Mouse (Mus musculus) neural tube, embryonic 12.5 days (tissue): ENCODE measurements around the gene Gdf15. TPM values are rescaled to one million over a fixed set of nuclear protein-coding genes. Genes with fewer than 3 reads are reported as not detected.

Experiments used
- ATAC-seq: fragments of 200-750 bp; cut with Nextera tagmentation; 2 replicates; pipeline ENCODE4 v1.8.0; 2017; ENCODE audit warnings: low read depth, mild to moderate bottlenecking, moderate TSS enrichment, moderate library complexity; ENCODE audit not compliant: low FRiP score
- H3K27ac ChIP-seq: fragments of 300-500 bp; sonication (generic); 2 replicates; pipeline ENCODE4 v1.5.1; 2016
- H3K27me3 ChIP-seq: fragments of 300-500 bp; sonication (generic); replicated peaks from 2 replicates; pipeline ENCODE4 v1.6.1; 2016; ENCODE audit warnings: mild to moderate bottlenecking
- H3K36me3 ChIP-seq: fragments of 300-500 bp; sonication (generic); 2 replicates; pipeline ENCODE4 v1.6.1; 2016; ENCODE audit warnings: mild to moderate bottlenecking
- H3K4me1 ChIP-seq: fragments of 300-500 bp; sonication (generic); 2 replicates; pipeline ENCODE4 v1.6.1; 2016
- H3K4me2 ChIP-seq: fragments of 300-500 bp; sonication (generic); replicated peaks from 2 replicates; pipeline ENCODE4 v1.6.1; 2016; ENCODE audit warnings: mild to moderate bottlenecking
- H3K4me3 ChIP-seq: fragments of 300-500 bp; sonication (generic); 2 replicates; pipeline ENCODE4 v1.5.1; 2016
- H3K9ac ChIP-seq: fragments of 300-500 bp; sonication (generic); 2 replicates; pipeline ENCODE4 v1.6.1; 2016; ENCODE audit warnings: mild to moderate bottlenecking
- H3K9me3 ChIP-seq: fragments of 300-500 bp; sonication (generic); 2 replicates; pipeline ENCODE4 v1.6.1; 2016; ENCODE audit warnings: mild to moderate bottlenecking
- WGBS: fragments of 180-500 bp; shearing (Covaris S2); methylation state at CpG from one replicate; pipeline ENCODE4 v1.1.7; 2016; 5-methylcytosine and 5-hydroxymethylcytosine counted together
- polyA plus RNA-seq: library from polyadenylated mRNA; unstranded; fragments of >200 nt; fragmentation: Nextera tagmentation; extraction: Ambion mirVana; gene quantifications from 2 replicates; pipeline ENCODE4 v1.2.1, GENCODE M21; 2016

Gdf15 gene
- polyA plus RNA-seq, 1 experiment from 2014 or later, result not detected

DNA sequence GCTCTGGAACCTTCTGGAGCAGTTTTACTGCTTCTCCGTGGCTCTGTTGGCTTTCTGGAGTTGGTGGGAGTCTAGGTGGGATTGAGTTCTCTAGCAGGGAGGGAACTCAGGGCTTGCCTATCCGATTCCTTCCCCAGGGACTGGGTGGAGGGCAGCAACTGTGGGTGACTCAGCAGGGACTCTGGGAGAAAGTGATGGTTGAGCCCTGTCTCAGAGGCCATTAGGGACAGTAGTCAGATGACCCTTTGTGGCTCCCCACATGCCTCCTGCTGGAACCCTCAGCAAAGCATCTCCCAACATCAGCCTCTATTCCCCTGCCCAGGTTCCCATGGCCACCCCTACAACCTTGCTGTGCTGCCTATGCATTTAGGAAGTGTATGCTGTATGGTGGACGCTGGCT lies 10.8 kb upstream of the Gdf15 start:
- Histone ChIP-seq H3K9ac (no peak overlapping the region), H3K36me3 (no peaks in the 10 kb centered on the region), H3K4me2 (no peak overlapping the region), H3K27ac (no peak overlapping the region), H3K27me3 (no peaks in the 10 kb centered on the region), H3K9me3 (no peaks in the 10 kb centered on the region), H3K4me1 (peaks cover 29% of the 10 kb centered on the region), H3K4me3 (no peak overlapping the region)
- WGBS, result 66% methylated on average over 3 of the region's 3 CpGs
- no peak for ATAC-seq

DNA sequence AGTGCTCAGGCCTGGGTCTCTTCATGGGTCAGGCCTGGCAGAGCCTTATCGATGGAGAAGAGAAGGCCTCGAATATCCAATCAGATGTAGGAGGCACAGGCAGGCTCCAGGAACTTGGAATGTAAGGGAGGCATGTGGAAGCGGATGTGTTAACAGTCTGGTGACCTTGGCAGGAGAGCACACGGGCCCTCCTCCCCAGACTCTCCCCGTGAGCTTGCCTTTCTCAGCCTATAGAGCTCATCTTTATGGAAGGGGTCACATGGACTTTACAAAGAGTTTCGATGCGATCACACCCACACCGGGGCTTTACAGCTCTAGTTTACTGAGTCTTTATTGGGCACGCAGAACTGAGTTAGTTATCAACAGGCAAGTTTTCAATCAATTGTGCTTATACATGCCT lies 6.5 kb upstream of the Gdf15 start:
- H3K27ac ChIP-seq, result no peak overlapping the region
- ATAC-seq, result no peak
- 69% methylated on average over 9 of the region's 9 CpGs for WGBS
- H3K27me3 ChIP-seq, result no peaks in the 10 kb centered on the region
- H3K9ac ChIP-seq, result no peak overlapping the region
- no peak overlapping the region for H3K4me2 ChIP-seq
- no peaks in the 10 kb centered on the region for H3K4me1 ChIP-seq
- H3K4me3 ChIP-seq, result no peak overlapping the region
- H3K36me3 ChIP-seq, result no peaks in the 10 kb centered on the region
- no peaks in the 10 kb centered on the region for H3K9me3 ChIP-seq

DNA sequence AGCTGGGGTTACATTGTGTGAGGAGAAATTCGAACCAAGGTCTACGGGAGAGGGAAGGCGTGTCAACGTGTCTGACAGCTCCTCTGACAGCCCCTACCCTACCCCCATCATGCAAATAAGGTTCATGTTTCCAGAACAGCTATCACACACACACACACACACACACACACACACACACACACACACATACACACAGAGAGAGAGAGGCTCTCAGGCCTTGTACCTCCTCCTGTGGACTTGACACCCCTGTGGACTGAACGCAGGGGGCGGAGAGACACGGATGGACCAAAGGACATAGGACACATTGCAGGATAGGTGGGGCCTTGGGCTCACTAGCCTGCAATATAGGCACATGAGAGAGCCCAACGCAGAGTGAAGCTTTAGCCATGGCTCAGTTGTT lies 4.6 kb upstream of the Gdf15 start:
- Histone ChIP-seq H3K4me3 (no peak overlapping the region), H3K27me3 (no peaks in the 10 kb centered on the region; the same call in 1 of the 2 replicates)

DNA sequence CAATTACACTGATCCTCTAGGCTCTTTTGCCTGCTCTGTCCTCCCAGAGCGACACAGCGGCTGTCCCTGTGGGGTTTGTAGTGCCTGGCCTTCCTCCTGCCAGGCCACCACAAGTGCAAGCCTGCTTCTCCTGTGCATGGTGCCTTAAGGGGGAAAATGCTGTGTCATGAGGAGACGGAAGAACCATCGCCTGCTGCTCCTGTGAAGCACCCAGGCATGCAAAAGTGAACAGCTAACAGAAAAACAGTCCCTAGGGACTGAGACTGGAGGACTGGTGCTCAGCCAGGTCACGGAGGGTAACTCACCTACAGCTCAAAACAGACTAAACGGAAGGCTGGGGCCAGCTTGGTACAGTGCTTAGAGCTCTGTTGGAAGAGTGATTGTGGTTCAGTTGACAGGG lies 3.3 kb upstream of the Gdf15 start:
- Histone ChIP-seq H3K4me3 (no peak overlapping the region), H3K27ac (no peak overlapping the region)

More for the DNA sequence above, 4.6 kb upstream of the Gdf15 start:
- Histone ChIP-seq H3K9ac (no peak overlapping the region), H3K9me3 (no peaks in the 10 kb centered on the region), H3K36me3 (no peaks in the 10 kb centered on the region), H3K4me1 (no peaks in the 10 kb centered on the region), H3K4me2 (no peak overlapping the region), H3K27ac (no peak overlapping the region)
- ATAC-seq, result no peak
- WGBS, result 67% methylated on average over 8 of the region's 8 CpGs

DNA sequence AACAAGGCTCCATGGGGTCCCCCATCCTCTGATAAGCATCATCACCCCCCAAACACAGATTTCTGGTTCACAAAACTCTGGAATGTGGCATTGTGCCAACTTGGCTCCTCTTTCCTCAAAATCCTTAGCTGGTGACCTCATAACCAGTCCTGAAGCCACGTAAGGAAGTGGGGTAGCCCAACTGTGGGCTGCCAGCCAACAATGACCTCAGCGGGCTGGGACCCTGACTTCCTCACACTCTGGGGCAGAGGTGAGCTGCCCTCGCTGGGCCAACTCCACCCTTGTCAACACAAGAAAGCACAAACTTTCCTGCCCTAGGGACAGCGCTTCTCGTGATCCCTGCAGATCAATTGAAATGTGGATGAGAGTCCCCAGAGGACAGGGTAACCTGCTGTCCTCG lies 1.8 kb upstream of the Gdf15 start:
- 67% methylated on average over 6 of the region's 6 CpGs for WGBS

More for the DNA sequence above, 3.3 kb upstream of the Gdf15 start:
- no peak overlapping the region for H3K4me2 ChIP-seq
- H3K4me1 ChIP-seq, result 0 out of 2 replicates have a peak, but pooled peaks cover 3% of the 10 kb centered on the region
- whole genome bisulfite sequencing, result 83% methylated on average over 6 of the region's 6 CpGs
- no peaks in the 10 kb centered on the region for H3K36me3 ChIP-seq
- ATAC-seq, result no peak
- no peak overlapping the region for H3K9ac ChIP-seq
- H3K27me3 ChIP-seq, result peaks cover 7% of the 10 kb centered on the region; the same call in 1 of the 2 replicates
- no peaks in the 10 kb centered on the region for H3K9me3 ChIP-seq

DNA sequence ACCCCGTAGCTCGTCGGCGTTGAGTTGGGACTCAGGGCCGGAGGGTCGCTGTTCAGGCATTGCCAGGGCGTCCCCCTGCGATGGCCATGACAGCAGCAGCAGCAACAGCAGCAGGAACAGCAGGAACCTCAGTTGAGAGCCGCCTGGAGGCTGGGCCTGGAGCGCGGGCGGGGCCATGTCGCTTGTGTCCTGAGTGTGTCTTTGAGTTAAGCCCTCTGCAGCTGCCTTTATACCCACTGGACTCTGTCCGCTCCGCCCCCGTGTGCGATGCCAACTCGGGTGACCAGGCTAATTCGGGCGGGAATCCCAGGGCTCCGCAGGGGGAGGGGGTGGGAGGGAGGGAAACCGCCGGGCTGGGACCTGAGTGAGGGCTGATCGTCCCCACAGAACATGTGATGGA lies 820 bp downstream of the Gdf15 start:
- Histone ChIP-seq H3K4me3 (no peak overlapping the region), H3K27me3 (peaks cover 7% of the 10 kb centered on the region; the same call in 1 of the 2 replicates), H3K9ac (0 out of 2 replicates have a peak overlapping the region, but pooled peaks have one; percentile 10), H3K27ac (no peak overlapping the region), H3K4me2 (0 out of 2 replicates have a peak overlapping the region, but pooled peaks have one; percentile 15), H3K36me3 (no peaks in the 10 kb centered on the region), H3K9me3 (no peaks in the 10 kb centered on the region), H3K4me1 (peaks cover 15% of the 10 kb centered on the region; the same call in 1 of the 2 replicates)
- WGBS, result 23% methylated on average over 24 of the region's 24 CpGs
- no peak for ATAC-seq

More for the DNA sequence above, 1.8 kb upstream of the Gdf15 start:
- no peak overlapping the region for H3K27ac ChIP-seq
- H3K27me3 ChIP-seq, result peaks cover 7% of the 10 kb centered on the region; the same call in 1 of the 2 replicates
- no peak overlapping the region for H3K9ac ChIP-seq
- H3K9me3 ChIP-seq, result no peaks in the 10 kb centered on the region
- peaks cover 14% of the 10 kb centered on the region; the same call in 1 of the 2 replicates for H3K4me1 ChIP-seq
- no peaks in the 10 kb centered on the region for H3K36me3 ChIP-seq
- ATAC-seq, result no peak
- H3K4me2 ChIP-seq, result no peak overlapping the region
- H3K4me3 ChIP-seq, result no peak overlapping the region

DNA sequence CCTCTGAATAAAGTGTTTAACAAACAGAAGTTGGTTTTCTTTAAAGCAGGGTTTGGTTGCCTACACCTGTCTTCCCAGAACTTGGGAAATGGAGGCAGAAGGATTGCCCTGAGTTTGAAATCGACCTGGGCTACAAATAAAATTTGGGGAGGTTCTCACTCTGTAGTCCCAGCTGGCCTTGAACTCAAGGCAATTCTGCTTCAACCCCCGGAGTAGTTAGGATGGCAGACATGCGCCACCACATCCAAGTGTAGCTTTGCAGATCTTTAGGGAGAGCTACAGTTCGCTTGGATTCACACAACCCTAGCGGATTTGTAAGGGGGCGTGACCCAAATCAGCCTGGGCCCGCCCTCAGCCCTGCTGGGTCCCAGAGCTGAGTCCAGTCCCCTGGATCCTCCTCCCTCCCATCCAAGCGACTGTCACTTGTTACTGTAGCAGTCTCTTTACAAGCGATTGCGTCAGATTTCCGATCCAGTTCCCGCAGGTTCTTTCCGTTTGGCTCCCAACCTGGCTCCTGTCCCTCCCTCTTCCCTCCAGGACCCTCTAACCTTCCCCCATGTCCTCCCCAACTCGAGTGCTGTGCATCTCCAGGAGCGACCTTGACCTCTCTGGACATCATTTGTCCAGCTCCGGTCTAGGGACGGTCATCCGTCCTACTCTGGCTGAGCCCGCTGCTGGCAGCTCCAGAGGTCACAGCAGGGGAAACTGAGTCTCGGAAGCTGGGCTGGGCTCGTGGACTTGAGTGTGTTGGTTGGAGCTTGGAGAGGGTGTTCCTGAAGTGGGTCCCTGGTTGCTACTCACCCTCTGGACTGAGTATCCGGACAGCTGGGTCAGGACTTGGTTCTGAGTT lies 1.5 kb downstream of the Gdf15 start:
- Histone ChIP-seq H3K4me1 (peaks cover 15% of the 10 kb centered on the region; the same call in 1 of the 2 replicates), H3K27ac (no peak overlapping the region), H3K36me3 (no peaks in the 10 kb centered on the region), H3K4me3 (no peak overlapping the region), H3K9me3 (no peaks in the 10 kb centered on the region), H3K27me3 (peaks cover 7% of the 10 kb centered on the region; the same call in 1 of the 2 replicates), H3K4me2 (peak overlapping the region; percentile 54; the same call in 1 of the 2 replicates), H3K9ac (no peak overlapping the region)
- no peak for ATAC-seq
- WGBS, result 12% methylated on average over 22 of the region's 22 CpGs

DNA sequence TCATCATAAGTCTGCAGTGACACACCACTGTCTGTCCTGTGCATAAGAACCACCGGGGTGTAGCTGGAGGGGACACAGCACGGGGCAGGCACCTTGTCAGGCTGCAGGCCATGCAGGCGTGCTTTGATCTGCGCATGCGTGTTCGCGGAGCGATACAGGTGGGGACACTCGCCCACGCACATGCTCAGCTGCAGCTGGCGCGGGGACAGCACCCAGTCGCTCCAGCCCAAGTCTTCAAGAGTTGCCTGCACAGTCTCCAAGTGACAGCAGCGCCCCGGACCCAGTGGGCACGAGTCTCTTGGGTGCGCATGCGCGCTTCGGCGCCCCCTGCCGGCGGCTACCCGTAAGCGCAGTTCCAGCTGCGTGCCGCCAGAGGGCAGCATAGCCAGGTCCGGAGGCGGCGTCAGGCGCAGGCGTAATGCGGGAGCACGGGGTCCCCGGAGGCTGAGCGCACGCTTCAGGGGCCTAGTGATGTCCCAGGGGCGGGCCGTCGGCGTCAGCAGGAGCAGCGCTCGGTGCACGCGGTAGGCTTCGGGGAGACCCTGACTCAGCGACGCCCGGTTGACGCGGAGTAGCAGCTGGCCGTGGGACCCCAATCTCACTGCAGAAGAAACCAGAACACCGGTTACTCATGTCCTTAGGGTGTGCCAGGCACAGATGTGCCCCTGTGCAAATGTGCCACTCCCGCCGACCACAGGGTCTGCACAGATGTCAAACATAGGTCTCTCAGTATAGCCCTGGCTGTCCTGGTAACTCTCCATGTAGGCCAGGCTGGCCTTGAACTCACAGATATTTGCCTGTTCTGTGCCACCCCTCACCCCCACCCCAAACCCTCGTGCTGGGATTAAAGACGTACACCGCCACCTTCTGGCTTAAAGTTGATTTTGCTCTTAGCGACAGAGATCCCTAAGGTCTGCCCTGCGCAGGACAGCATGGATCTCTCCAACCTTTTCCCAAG lies 2.4 kb downstream of the Gdf15 start:
- H3K36me3 ChIP-seq, result no peaks in the 10 kb centered on the region
- H3K4me2 ChIP-seq, result peak overlapping the region; percentile 54
- no peaks in the 10 kb centered on the region for H3K9me3 ChIP-seq
- 1% methylated on average over 60 of the region's 60 CpGs for WGBS
- peak overlapping the region; percentile 20; the same call in 1 of the 2 replicates for H3K27ac ChIP-seq
- peak overlapping the region; percentile 53 for H3K9ac ChIP-seq
- peaks cover 15% of the 10 kb centered on the region; the same call in 1 of the 2 replicates for H3K4me1 ChIP-seq
- ATAC-seq, result peak; percentile 90
- peak overlapping the region; percentile 31 for H3K4me3 ChIP-seq
- peaks cover 7% of the 10 kb centered on the region; the same call in 1 of the 2 replicates for H3K27me3 ChIP-seq

DNA sequence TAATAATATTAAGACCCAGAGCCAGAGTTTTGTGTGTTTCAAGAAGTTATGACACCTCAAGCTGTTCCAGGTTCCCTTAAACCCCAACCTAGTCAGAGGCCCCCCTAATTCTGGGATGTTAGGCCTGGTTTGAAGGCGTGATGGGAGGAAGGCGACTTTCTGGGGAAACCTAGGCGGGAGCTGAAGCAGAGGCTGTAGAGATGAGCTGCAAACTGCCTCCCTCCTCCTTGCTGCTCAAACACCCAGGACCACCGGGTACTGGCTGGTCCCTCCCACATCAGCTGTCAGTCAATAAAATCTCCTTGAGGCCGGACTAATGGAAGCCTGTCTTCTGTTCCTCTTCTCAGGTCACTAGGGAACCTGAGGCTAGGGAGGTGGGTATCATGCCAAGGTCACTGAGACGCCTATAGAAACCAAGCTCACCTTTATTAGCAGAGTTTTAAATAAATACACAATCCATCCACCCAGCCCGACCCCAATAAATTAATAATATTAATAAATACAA lies 3.2 kb downstream of the Gdf15 start:
- peak overlapping the region; percentile 53; the same call in 1 of the 2 replicates for H3K9ac ChIP-seq
- H3K27ac ChIP-seq, result no peak overlapping the region
- H3K4me3 ChIP-seq, result peak overlapping the region; percentile 31
- no peaks in the 10 kb centered on the region for H3K36me3 ChIP-seq
- peak; percentile 2; the same call in 1 of the 2 replicates for ATAC-seq
- 52% methylated on average over 7 of the region's 7 CpGs for WGBS
- peak overlapping the region; percentile 54 for H3K4me2 ChIP-seq
- H3K4me1 ChIP-seq, result peaks cover 15% of the 10 kb centered on the region; the same call in 1 of the 2 replicates
- peaks cover 7% of the 10 kb centered on the region; the same call in 1 of the 2 replicates for H3K27me3 ChIP-seq
- H3K9me3 ChIP-seq, result no peaks in the 10 kb centered on the region

DNA sequence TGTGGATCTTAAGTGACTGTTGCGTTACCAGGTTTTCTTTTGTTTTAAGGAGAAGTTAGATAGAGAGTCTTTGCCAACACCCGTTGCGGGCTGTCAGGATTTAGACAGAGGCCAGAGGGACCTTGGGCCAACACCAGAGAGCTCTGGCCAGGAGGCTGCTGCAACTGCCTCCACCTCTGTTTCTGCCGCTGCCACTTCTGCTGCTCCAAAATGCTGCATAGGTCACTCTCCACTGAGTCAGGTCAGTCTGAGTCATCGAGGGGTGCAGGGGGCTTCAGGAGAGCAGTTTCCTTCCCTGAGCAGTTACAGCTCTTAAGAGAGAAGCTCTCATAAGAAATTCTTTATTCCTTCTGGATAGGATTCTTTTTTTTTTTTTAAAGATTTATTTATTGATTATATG lies 5.2 kb downstream of the Gdf15 start:
- WGBS, result 91% methylated on average over 5 of the region's 5 CpGs
- H3K27me3 ChIP-seq, result peaks cover 12% of the 10 kb centered on the region; the same call in 1 of the 2 replicates
- no peak overlapping the region for H3K27ac ChIP-seq
- H3K36me3 ChIP-seq, result no peaks in the 10 kb centered on the region
- no peak overlapping the region for H3K4me3 ChIP-seq
- H3K9ac ChIP-seq, result no peak overlapping the region
- no peak for ATAC-seq
- H3K9me3 ChIP-seq, result no peaks in the 10 kb centered on the region
- H3K4me2 ChIP-seq, result no peak overlapping the region
- peaks cover 15% of the 10 kb centered on the region; the same call in 1 of the 2 replicates for H3K4me1 ChIP-seq

DNA sequence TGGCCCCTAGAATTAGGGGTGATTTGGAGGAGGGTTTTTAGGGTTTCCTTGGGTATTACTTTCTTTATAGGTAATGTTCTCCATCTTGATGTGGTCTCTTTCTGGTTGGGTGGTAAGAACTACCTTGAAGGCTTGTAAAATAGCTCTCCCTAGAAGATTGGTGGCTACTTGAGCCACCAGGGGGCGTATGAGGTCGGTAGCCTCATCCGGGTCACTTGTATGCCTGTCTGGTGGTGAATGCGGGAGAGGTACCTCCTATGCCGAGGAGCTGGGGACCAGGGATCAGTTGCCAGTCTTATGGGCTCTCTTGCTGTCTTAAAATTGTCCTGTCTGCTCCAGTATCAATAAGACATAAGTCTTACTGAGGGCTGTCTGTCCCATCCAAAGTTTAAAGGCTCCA lies 7.2 kb downstream of the Gdf15 start:
- peaks cover 9% of the 10 kb centered on the region; the same call in 1 of the 2 replicates for H3K4me1 ChIP-seq
- H3K9ac ChIP-seq, result no peak overlapping the region
- no peak overlapping the region for H3K4me3 ChIP-seq
- WGBS, result 25% methylated on average over 5 of the region's 5 CpGs
- no peak for ATAC-seq
- H3K27me3 ChIP-seq, result peaks cover 23% of the 10 kb centered on the region
- H3K9me3 ChIP-seq, result no peaks in the 10 kb centered on the region
- H3K27ac ChIP-seq, result no peak overlapping the region
- H3K4me2 ChIP-seq, result no peak overlapping the region
- no peaks in the 10 kb centered on the region for H3K36me3 ChIP-seq
